Mouse (Mus musculus) telencephalon, adult 2 months (tissue): ENCODE results near the gene Itgb7.

ENCODE experiments used
- DNase-seq: peaks from one replicate; pipeline ENCODE4 v3.0.0-alpha.2; 2011; ENCODE audit warnings: low read depth, low spot score

The Itgb7 gene

DNA sequence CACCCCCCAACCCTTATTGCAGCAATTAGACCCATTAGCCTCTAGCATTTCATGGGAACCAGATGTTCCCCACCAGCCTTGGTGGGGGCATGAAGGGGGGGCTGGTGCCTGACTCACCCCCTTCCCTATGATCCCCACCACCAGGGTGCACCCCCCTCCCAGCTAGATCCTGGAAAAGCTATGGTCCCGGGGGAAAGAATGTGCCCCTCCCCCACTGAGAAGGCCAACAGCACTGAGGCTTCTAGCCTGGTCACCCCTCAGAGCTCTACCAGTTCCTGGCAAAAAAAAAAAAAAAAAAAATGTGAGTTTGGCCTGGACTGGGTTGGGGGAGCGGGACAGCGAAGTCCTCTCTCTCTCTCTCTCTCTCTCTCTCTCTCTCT, 17.1 kb upstream of the Itgb7 start:
- no peak for DNase-seq

DNA sequence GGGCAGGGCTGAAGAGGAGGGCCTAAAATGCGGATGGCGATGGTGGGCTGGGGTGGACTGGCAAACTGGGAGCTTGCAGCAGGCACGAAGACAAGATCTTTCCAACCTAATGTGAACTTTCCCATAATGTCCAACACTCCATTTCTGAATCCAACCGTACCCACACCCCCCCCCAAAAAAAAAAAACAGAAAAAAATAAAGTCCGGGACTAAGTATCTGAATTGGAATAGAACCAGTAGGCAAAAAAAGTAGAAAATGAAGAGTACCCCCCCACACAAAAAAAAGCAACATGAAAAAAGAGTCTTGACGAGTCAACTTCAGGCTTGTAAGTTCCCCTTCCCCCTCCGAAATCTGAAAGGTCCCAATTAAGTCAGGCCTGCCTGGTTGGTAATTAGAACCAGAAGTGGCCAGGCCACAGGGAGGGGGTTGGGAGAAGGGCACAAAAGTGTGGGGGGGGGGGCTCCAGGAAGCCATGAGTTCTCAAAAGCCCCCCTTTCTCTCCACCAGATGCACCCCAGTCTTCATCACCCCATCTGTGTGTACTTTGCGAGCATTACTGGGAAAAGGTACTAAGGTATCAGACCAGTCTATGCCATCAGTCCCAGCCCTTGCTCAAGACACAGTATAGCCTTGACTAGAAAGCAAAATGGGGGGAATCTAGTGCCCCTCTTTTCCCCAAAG, 16.5 kb upstream of the Itgb7 start:
- DNase-seq, result no peak

GRCm38 (mm10) chr15:102247252-102248130, 15.7 kb upstream of the Itgb7 start:
- DNase-seq, result no peak

GRCm38 (mm10) chr15:102246866-102247251, 15.1 kb upstream of the Itgb7 start:
- peak; percentile 86 for DNase-seq

- peak; percentile 85 for DNase-seq
These were observed 14.4 kb upstream of the Itgb7 start for GRCm38 (mm10) chr15:102245891-102246741.

DNA sequence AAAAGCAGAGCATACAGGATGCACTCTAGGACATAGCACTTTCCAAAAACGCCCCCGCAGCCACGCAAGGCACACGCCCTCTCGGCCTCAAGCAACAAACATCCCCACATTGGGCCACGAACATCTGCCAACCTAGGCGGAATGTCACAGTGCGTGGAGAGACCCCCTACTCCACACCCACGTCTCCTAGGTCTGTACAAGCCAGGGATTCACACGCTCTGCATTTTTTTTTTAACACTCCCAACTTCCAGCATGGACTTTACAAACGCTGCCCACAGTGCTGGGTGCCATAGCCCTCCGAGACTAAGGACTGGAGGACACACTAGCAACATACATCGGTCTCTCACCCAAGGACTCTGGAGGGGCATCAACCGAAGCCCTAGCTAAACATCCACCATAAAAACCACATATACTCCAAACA, 13.7 kb upstream of the Itgb7 start:
- no peak for DNase-seq

GRCm38 (mm10) chr15:102244306-102245191, 12.8 kb upstream of the Itgb7 start:
- no peak for DNase-seq

DNA sequence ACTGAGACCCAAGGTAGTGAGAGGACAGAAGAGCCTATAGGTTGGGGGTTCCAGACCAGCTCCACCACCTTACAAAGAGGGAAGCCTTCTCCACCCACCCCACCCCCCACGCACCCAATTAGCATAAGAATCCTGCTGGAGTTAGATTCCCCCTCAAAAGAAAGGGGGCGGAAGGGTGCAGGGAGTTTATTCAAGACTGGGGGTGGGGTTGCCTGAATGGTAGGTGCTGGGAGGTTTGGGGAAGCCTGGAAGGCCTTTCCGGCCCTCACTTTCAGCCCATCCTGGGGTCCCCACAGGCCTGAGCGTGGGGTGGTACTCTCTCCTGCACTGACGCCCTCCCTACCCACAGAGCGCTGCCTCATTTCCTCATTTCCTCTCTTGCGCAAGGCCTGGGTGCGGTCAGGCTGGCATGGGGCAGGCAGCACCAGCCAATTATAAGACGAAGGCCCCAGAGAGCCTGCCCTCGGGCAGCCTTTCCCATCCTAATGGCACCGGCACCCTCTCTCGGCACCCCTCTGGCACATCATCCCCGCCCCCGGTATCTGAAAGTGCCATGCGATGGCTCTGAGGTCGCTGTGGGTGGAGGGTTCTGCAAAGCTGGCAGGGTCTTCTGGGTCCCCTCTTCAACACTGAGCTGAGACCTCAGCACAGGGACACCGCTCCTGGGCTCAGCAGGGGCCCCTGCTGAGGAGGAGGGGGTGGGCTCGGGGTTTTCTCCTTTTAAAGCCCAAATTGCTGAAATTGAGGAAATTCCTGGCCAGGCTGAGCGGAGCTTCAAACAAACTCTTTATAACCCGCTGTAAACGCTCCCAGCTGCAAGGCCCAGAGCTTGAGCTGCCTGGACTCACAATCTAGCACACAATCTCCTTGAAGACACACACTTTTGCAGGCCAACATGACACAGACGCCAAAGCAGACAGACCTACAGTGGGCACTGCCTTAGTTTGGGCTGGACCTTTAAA, 11.8 kb upstream of the Itgb7 start:
- no peak for DNase-seq

DNA sequence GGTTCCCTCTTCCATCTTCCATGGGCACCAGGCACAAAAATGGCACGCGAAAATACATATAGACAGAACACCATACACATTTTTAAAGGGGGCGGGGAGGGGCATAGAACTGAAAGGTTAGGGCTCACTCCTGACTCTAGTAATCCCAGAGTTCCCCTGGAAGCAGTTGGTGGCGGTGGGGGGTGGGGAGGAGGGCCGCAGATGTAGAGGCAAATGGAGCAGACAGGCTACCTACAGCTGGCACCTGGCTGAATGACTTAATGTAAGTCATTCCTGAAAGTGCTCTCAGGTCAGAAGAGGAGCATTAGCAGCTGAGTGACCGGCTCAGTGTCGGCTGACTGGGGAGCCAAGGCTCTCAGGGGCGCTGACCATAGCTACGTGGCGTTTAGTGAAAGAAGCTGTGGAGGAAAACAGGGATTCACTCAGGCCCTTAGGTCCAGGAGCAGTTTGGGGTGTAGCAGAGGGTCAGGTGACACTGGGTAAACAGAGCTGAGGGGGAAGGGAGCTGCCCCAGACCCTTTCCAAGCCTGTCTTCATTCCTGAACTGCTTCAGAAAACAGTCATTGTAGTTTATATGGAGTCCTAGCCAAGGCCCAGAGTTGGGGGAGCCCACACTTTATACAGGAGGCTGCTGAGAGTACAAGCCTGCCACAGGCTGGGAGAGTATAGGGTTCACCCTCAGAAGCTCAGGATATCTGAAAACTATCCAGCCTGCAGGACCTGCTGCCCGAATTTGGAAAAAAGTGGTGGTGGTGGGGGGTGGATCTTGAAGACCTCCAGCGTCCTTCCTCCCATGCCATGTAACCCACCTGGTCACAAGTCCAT, 10.9 kb upstream of the Itgb7 start:
- DNase-seq, result no peak

- DNase-seq, result no peak
These were observed 8.9 kb upstream of the Itgb7 start for GRCm38 (mm10) chr15:102240607-102241006.

GRCm38 (mm10) chr15:102239851-102240250, 8.1 kb upstream of the Itgb7 start:
- no peak for DNase-seq

GRCm38 (mm10) chr15:102239260-102239590, 7.5 kb upstream of the Itgb7 start:
- DNase-seq, result no peak

DNA sequence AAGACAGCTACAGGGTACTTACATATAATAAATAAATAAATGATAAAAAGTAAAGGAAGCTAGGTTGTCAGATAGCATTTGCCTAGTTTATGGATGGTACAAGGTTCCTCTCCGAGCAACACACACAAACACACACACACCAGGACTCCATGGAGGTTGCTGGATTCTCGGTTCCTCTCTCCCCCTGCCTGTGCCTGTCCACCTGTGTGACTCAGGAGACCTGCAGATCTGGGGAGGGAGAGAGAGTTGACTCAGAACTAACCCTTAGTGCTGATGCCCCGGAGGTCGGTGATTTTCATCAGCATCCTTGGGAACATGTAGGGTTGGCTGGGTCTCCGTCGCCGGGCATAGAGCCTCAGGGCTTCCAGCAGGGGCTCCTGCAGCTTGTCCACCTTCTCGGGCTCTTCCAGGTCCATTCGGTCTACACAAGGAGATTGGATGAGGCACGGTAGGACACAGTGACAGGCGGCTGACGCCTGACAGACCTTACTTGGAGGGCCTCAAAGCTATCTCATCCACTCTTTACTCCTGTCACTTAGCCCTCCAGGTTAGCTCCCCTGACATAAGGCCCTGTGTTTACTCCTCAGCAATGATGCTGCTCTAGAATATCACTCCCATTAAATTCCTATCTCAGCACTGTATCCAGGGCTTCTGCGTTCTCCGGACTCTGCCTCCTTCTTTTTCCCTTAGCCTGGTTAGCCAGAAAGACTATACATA, 7.0 kb upstream of the Itgb7 start:
- DNase-seq, result no peak

- DNase-seq, result no peak
These were observed 3.8 kb upstream of the Itgb7 start for GRCm38 (mm10) chr15:102235371-102236027.

DNA sequence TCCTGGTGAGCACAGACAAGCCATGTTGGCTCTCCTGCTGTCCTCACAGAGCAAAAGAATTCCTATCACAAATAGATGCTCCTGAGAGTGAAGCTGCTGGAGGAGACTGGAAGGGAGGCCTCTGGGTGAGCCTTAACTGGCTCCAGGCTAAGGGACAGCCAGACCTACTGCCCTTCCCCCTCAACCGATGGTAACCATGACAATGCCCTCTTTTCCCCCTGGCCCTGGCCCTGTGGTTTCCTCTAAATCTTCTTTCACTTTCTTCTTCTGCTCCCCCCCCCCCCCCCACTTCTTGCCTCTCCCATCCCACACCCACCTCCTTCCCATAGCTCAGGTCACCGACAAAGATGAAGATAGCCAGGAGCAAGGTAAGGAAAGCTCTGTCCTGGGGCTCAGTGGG, 2.2 kb upstream of the Itgb7 start:
- DNase-seq, result no peak

DNA sequence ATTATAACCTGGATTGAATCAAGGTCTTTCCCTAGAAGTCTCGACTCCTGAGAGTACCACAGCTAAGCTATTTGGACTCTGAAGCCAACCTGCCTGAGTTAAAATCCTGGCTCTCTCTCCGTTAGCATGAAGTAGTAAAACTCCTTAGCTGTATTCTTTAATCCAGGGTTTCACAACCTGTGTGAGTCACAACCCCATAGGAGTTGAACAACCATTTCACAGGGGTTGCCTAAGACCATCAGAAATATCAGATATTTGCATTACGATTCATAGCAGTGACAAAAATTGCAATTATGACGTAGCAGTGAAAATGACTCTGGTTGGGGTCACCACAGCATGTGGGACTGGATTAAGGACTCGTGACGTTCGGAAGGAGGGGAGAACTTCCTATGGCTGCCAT, 1.0 kb upstream of the Itgb7 start:
- DNase-seq, result no peak

GRCm38 (mm10) chr15:102230408-102231321, 1.1 kb downstream of the Itgb7 start:
- DNase-seq, result no peak
